Mouse (Mus musculus): ENCODE results near the gene Nol3.

DNA sequence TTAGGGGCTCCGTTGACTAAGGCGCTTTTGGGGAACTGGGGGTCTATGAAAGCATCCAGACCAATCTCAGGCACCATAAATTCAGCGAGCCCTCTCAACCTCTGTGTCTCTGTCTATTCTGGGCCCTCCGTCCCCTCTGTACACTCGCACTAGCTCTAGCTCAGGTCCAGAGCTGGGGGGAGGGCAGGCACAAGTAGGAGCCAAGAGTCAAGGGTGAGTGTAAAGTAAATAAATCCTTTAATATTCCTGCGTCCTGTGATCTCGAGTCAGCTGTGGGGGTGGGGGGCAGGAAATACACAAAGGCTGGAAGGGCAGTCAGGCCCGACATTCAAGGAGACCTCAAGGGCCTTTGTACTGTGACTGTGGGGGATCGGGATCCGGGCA lies 6.9 kb upstream of the Nol3 start:
- TF ChIP-seq CTCF (IDR thresholded peaks at IDR 0.05; ENCODE audit: insufficient read depth, low read depth, low read length), result no peak
- TF ChIP-seq POLR2A (IDR thresholded peaks at IDR 0.05; ENCODE audit: insufficient read depth, low read depth, low read length), result no peak
